Mouse (Mus musculus): ENCODE measurements around the gene Npl.

DNA sequence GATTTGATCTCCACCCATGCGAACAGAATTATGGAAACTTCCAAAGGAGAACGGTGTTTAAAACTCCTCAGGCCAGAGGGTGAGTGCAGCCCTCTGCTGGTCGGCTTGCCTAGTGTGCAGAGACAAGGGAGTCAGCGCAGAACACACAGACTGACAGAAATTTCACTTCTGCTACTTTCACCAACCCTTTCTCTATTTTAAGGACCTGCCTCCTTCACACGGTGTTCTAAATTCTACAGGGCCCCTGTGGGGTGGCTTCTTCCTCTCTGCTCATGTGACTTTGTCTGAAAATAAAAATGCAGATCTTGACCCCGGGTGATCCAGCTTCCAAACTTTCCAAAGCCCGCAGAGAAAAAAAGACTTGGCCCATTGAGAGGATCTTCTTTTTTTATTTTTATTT is 60.7 kb downstream of the Npl start:
- TF ChIP-seq CTCF (IDR thresholded peaks at IDR 0.05; ENCODE audit: borderline replicate concordance, insufficient read depth, low read depth, low read length) (no peak), POLR2A (IDR thresholded peaks at IDR 0.05; ENCODE audit: borderline replicate concordance, insufficient read depth, low read length) (no peak)

Measured in cerebellum, adult 2 months (tissue).